Comparison of ENCODE assay signal across 8 mouse cellular contexts in the genomic region with DNA sequence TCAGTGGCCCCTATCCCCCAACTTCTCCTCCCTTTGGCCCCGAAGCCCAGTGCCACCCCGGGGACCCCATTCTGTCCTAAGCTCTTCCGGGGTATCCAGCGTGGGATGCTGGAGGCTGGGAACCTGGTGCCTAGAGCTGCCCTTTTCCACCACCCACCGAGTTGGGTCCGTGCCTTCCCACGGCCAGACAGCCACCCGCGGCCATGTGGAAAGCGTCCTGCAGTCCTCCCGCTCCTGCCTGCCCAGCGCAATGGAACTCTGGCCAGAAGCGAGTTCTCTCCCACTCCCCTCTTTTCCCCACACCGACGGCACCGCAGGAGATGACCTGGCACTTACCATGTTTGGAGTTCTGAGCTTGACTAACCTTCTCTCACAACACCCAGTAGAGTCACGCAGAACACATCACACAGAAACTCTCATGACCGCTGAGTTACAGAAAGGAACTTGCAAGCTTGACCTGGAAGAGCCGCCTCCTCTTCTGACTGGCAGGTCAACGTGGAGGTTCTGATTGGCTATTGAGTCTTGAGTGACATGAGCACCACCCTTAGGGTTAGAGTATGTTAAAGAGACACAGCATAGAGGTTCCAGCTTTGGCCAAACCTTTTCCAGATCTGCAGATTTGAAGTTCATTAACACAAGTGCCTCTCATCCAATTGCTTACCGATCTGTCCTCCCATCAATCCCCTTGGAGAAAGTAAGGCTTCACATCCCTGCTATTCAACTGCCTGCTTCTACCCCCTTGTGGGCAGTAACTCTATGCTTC. TPM values are rescaled to one million over a fixed set of nuclear protein-coding genes. Genes with fewer than 3 reads are reported as not detected.
DNase-seq lines count a peak whose midpoint lies in the region; ATAC-seq and TF ChIP-seq lines count a peak whose summit lies in the region.
"Not testable (repeated sequence)": the region's sequence is repeated elsewhere in the genome, so short reads cannot be mapped to it uniquely, and the experiment has no call there.

Gene Gm14325 (minus strand): TSS at position 436 of the 763 bp plus-strand sequence.

- 0 out of 2 replicates have a peak within 1 kb of the TSS, but pooled peaks have one; percentile 37 for H3K9ac ChIP-seq in hindbrain, embryonic 15.5 days

- H3K4me2 ChIP-seq in hindbrain, embryonic 15.5 days = peak within 1 kb of the TSS; percentile 52

- ATAC-seq in hindbrain, embryonic 15.5 days (ENCODE audit: low FRiP score, low read depth) = not testable (repeated sequence)

- DNase-seq in T-cell, adult 2 months (ENCODE audit: low spot score) = peak; percentile 62
- DNase-seq in cerebellum, postnatal 4 days (ENCODE audit: low spot score in 2 of 2) = peak; percentile 58 to 61
- peak; percentile 70 for DNase-seq in gastrocnemius, adult 2 months
- peak; percentile 52 to 53 for DNase-seq in layer of hippocampus, postnatal 25 days (ENCODE audit: extremely low spot score in 1 of 2, low spot score in 1 of 2)
- peak; percentile 84 for DNase-seq in lung, postnatal 10 days
- peak; percentile 51 for DNase-seq in ovary, postnatal 14 days (ENCODE audit: low spot score)
- peak; percentile 46 to 57 for DNase-seq in thymus, postnatal 36 days

- not testable (repeated sequence) for H3K27me3 ChIP-seq in hindbrain, embryonic 15.5 days

- not testable (repeated sequence) for H3K36me3 ChIP-seq in hindbrain, embryonic 15.5 days

- H3K4me3 ChIP-seq in gastrocnemius, adult 2 months = peak within 1 kb of the TSS; percentile 68
- peak within 1 kb of the TSS; percentile 43 for H3K4me3 ChIP-seq in hindbrain, embryonic 15.5 days

- intact Hi-C loops in gastrocnemius, adult 2 months (cut with DNase I) = not testable (repeated sequence)

- H3K9me3 ChIP-seq in hindbrain, embryonic 15.5 days = not testable (repeated sequence)

- WGBS in hindbrain, embryonic 15.5 days = 4% methylated on average over 16 of the region's 21 CpGs

- TF ChIP-seq CTCF in gastrocnemius, adult 2 months (IDR thresholded peaks at IDR 0.05) = peak; percentile 30

- H3K4me1 ChIP-seq in hindbrain, embryonic 15.5 days (replicated peaks) = not testable (repeated sequence)

- H3K27ac ChIP-seq in gastrocnemius, adult 2 months = peak within 1 kb of the TSS; percentile 82
- H3K27ac ChIP-seq in hindbrain, embryonic 15.5 days (replicated peaks) = not testable (repeated sequence)

RNA-seq across cellular contexts. Expression of gene Gm14325, which starts in this region (rescaled TPM):
- total RNA-seq in gastrocnemius, adult 2 months (2021) = 10 to 100 TPM; 91.9 to 96.6 TPM
- 41.3 and 42.0 TPM in 2 replicates for polyA plus RNA-seq in hindbrain, embryonic 15.5 days (2015; fragmentation: Nextera tagmentation; extraction: Ambion mirVana)
- total RNA-seq in layer of hippocampus, postnatal 25 days (2021) = 100 to 1,000 TPM; 119 to 132 TPM
